Mouse (Mus musculus) 3134 (cell line): ENCODE measurements around the gene Phb2.

Source experiments
- DNase-seq: peaks from one replicate; pipeline ENCODE4 v3.0.0-alpha.2; 2011; ENCODE audit warnings: low spot score; ENCODE audit not compliant: insufficient read length; ENCODE audit errors: extremely low read depth

Phb2 gene

DNA sequence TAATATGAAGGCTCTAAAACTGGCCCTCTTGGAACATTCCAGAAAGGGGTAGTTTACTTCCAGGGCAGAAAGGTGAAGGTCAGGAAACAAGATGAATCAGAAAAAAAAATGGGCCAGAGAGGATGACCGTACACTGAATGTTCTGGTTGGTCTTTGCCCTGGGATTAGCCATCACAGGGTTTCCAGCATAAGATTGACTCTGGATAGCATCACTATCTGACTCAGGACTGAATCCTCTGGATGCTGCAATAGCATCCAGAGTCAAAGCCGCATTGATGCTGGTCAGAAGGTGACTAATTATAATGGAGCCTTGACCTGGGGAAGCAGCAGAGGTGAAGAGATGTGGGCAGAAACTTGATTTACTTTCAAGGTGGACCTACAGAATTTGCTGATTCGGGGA lies 23.1 kb upstream of the Phb2 start:
- DNase-seq = peak; percentile 31

- no peak for DNase-seq
These were observed 21.6 kb upstream of the Phb2 start for GRCm38 (mm10) chr6:124690517-124690916.

DNA sequence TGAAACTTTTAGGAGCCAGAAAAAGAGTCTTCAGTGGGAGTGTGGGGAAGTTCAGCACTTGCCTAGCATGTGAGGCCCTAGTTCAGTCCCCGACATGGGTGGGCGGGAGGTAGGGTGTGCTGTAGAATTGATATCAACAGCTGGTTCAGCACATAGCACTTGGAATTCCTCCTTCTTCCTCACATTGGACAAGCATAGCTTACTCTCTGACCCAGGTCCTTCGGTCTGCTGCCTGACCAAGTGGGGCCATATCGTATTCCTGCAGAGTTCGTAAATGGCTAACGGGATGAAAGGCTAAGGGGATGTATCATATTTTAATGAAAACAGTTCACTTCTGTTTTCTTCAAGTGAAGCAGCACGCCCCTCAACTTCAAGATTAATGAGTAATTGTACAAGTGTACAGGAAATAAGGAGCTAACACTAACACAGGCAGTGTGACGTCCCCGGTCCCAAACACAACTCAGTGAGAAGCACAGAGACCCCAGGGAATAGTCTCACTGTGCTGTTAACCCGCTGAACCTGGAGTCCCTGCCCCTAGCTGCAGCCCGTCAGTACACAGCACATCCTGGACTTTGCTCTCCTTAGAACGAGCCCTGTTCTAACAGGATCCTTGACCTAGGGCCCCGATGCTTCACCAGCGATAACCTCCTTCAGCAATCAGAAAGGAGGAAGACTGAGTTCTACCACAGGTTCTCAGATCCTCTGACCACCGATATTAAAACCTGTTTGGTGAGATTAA lies 18.7 kb upstream of the Phb2 start:
- DNase-seq = no peak

DNA sequence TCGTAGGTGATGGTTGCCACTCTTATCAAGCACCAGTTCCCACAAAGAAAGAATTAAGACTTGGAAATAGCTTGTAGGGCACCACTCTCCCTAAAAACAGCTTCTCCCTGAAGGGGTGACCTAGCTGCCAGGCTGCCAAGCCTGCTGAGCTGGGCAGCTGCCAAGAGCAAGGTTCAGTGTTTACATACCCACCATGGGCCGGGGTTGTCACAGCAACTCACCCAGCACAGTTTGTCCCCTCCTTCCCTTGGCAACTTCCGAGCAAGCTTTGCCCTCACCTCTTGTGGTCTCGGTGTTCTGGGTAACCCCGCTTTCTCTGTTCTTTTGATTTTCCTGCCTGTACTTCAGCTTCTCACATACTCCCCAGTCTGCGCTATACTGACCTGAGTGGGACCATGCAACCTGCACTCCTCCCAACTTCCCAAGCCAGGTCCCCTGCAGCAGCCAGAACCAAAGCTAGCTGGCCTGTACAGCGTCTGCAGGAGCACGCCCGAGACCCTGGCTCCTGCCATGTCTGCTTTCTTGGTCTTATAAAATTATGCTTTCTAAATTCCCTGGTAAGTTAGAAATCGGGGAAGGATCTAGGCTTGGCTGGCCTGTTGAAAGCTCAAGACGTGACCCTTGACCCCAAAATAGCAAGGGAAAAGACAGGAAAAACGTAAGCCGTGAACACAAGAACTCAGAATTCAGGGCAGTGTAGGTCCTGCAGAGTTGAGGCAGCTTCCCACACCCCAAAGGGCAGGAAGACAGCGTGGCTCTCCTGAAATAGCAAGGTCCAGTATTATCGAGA lies 17.8 kb upstream of the Phb2 start:
- DNase-seq = no peak

DNA sequence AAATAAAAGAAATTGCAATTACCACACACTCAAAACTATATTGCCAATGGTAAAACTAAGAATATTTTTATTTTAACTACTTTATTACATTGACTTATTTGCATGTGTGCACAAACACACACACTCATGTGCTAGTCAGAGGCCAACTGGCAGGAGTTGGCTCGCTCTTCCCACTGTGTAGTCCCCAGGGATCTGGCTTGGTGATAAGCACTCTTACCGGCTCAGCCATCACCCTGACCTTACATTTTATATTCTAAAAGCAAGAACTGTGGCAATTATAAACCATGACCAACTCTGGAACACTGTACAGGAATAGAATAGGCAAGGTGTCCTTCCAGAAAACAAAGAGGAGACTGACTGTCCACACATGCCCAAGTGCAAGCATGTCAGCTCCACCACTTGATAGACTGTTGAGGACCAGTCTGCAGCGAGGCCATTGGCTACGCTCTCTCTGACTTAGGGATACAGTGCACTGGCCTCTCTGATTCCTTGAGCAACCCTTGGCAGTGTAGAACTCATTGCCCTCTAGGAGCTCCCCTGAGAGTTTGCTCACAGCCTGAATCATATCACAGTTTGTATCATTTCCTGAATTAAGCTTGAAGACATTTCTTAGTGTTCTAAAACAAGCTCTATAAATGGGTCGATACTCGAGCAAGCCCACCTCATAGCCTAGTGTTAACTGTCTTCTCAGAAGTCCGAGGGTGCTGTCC lies 15.5 kb upstream of the Phb2 start:
- no peak for DNase-seq

DNA sequence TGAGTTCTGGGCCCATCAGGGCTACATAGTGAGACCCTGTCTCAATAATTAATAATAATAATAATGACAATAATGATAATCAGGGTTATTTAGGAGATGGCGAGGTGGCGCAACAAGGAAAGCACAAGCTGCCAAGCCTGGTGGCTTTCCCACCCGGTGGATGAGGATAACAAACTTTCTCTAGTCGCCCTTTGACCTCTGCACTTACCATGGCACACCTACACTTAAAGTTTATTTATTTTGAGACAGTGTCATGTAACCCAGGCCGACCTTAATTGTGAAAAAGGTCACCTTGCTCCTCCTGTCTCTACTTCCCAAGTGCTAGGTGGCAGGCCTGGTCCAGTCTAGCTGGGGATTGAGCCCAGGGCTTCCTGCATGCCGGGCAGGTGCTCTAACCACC lies 13.4 kb upstream of the Phb2 start:
- DNase-seq = no peak

- no peak for DNase-seq
These were observed 12.8 kb upstream of the Phb2 start for GRCm38 (mm10) chr6:124699366-124699765.

- peak; percentile 83 for DNase-seq
These were observed 12.1 kb upstream of the Phb2 start for GRCm38 (mm10) chr6:124699962-124700610.

GRCm38 (mm10) chr6:124701338-124701737 lies 10.8 kb upstream of the Phb2 start:
- DNase-seq = no peak

- DNase-seq = no peak
These were observed 9.9 kb upstream of the Phb2 start for GRCm38 (mm10) chr6:124702102-124702783.

GRCm38 (mm10) chr6:124702784-124703103 lies 9.4 kb upstream of the Phb2 start:
- no peak for DNase-seq

DNA sequence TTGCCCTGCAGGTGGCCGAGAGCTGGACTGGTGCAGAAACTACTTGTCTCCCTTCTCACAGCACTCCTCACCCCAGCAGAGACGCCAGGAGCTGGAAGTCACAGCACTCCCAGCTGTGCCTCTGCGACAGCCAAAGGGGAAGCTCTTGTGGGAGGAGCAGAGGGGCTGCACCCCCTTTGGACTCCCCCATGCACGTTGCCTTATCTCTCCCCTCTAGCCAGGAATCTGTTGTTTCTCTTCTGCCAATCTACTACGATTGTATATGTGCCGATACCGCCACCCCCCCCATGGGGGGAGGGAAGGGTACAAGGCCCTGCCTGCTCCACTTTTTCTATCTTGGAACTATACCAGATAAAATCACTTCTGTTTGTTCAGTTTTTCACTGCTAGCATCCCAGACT lies 8.3 kb upstream of the Phb2 start:
- no peak for DNase-seq

GRCm38 (mm10) chr6:124704417-124704816 lies 7.7 kb upstream of the Phb2 start:
- DNase-seq = no peak

- no peak for DNase-seq
These were observed 6.0 kb upstream of the Phb2 start for GRCm38 (mm10) chr6:124706061-124706627.

DNA sequence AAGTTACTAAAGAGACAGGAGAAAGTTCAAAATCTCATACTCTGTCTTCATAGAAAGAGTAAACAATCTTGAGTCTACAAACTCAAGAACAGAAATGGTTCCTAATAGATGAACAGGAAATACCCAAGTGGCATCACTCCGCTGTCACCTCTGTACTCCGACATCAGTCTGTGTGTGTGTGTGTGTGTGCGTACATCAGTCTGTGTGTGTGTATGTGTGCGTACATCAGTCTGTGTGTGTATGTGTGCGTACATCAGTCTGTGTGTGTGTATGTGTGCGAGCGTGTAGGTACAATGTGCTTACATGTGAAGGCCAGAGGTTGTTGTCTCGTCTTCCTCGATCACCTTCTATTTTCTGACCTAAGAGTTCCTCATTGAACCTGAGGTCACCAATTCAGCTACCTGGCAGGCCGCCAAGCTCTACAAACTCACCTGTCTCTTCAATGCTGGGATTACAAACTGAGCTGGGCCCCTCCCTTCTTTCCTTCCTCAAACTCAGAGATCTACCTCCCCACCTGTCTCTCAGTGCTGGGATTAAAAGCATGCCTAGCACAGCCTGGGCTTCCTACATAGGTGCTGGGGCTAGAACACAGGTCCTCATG lies 3.7 kb upstream of the Phb2 start:
- DNase-seq = no peak

GRCm38 (mm10) chr6:124712918-124713317 lies 782 bp downstream of the Phb2 start:
- DNase-seq = no peak

DNA sequence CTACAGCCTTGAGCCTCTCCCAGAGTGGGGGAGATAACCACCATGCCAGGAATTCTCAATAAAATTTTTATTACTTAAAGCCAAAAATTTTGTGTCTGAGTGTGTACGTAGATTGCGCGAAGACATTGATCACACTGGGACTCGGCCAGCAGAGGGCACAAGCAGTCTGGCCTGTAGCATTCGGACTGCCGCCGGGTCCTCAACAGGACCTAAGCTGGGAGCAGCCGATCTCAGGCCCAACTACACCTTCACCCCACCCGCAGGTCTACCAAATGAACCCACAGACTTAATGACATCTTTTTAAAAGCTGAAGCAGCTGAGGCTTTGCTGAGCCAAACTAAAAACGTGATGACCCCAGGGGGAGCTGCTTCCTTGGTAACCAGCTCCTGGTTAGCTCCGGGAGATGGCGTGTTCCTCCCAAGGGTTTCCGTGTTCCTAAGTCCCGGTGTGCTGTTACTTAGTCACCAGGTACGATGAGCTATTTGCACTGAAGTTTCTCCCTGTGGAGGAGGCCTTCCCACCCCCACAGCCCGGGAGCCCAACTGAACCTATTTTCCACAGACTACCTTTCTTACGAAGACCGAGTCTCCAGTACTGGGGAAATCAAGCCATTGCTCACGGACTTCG lies 4.8 kb downstream of the Phb2 start:
- no peak for DNase-seq

GRCm38 (mm10) chr6:124717968-124718367 lies 5.8 kb downstream of the Phb2 start:
- DNase-seq = no peak

GRCm38 (mm10) chr6:124718703-124719102 lies 6.6 kb downstream of the Phb2 start:
- DNase-seq = no peak
